Mouse (Mus musculus): ENCODE results near the gene Spp1.

Gene Spp1

GRCm38 (mm10) chr5:104434835-104435301 is at the start of gene Spp1:
Spp1 (plus strand) TSS chr5:104435118.
- no peak for DNase-seq (ENCODE audit: low read depth, low spot score)

GRCm38 (mm10) chr5:104385521-104385920 is 49.4 kb upstream of the Spp1 start:
- DNase-seq (ENCODE audit: low read depth, low spot score), result no peak

GRCm38 (mm10) chr5:104386908-104387307 is 48.0 kb upstream of the Spp1 start:
- no peak for DNase-seq (ENCODE audit: low read depth, low spot score)

GRCm38 (mm10) chr5:104390962-104391361 is 44.0 kb upstream of the Spp1 start:
- DNase-seq (ENCODE audit: low read depth, low spot score), result no peak

- DNase-seq (ENCODE audit: low read depth, low spot score), result no peak
These were observed 42.1 kb upstream of the Spp1 start for GRCm38 (mm10) chr5:104392784-104393183.

GRCm38 (mm10) chr5:104396286-104396685 is 38.6 kb upstream of the Spp1 start:
- no peak for DNase-seq (ENCODE audit: low read depth, low spot score)

GRCm38 (mm10) chr5:104398001-104398400 is 36.9 kb upstream of the Spp1 start:
- no peak for DNase-seq (ENCODE audit: low read depth, low spot score)

- no peak for DNase-seq (ENCODE audit: low read depth, low spot score)
These were observed 35.5 kb upstream of the Spp1 start for GRCm38 (mm10) chr5:104399291-104399950.

- no peak for DNase-seq (ENCODE audit: low read depth, low spot score)
These were observed 34.9 kb upstream of the Spp1 start for GRCm38 (mm10) chr5:104399970-104400369.

- DNase-seq (ENCODE audit: low read depth, low spot score), result no peak
These were observed 32.3 kb upstream of the Spp1 start for GRCm38 (mm10) chr5:104402651-104403050.

GRCm38 (mm10) chr5:104403351-104403750 is 31.6 kb upstream of the Spp1 start:
- DNase-seq (ENCODE audit: low read depth, low spot score), result no peak

- no peak for DNase-seq (ENCODE audit: low read depth, low spot score)
These were observed 30.4 kb upstream of the Spp1 start for GRCm38 (mm10) chr5:104404551-104404950.

- no peak for DNase-seq (ENCODE audit: low read depth, low spot score)
These were observed 29.9 kb upstream of the Spp1 start for GRCm38 (mm10) chr5:104405051-104405450.

GRCm38 (mm10) chr5:104406756-104407155 is 28.2 kb upstream of the Spp1 start:
- no peak for DNase-seq (ENCODE audit: low read depth, low spot score)

GRCm38 (mm10) chr5:104407541-104408231 is 27.2 kb upstream of the Spp1 start:
- no peak for DNase-seq (ENCODE audit: low read depth, low spot score)

GRCm38 (mm10) chr5:104408549-104408948 is 26.4 kb upstream of the Spp1 start:
- DNase-seq (ENCODE audit: low read depth, low spot score), result no peak

GRCm38 (mm10) chr5:104415999-104416398 is 18.9 kb upstream of the Spp1 start:
- DNase-seq (ENCODE audit: low read depth, low spot score), result no peak

- no peak for DNase-seq (ENCODE audit: low read depth, low spot score)
These were observed 17.9 kb upstream of the Spp1 start for GRCm38 (mm10) chr5:104417028-104417427.

GRCm38 (mm10) chr5:104417721-104418120 is 17.2 kb upstream of the Spp1 start:
- DNase-seq (ENCODE audit: low read depth, low spot score), result no peak

- DNase-seq (ENCODE audit: low read depth, low spot score), result no peak
These were observed 12.9 kb upstream of the Spp1 start for GRCm38 (mm10) chr5:104422039-104422438.

GRCm38 (mm10) chr5:104423861-104424260 is 11.1 kb upstream of the Spp1 start:
- DNase-seq (ENCODE audit: low read depth, low spot score), result no peak

- DNase-seq (ENCODE audit: low read depth, low spot score), result no peak
These were observed 9.0 kb upstream of the Spp1 start for GRCm38 (mm10) chr5:104425949-104426348.

- DNase-seq (ENCODE audit: low read depth, low spot score), result no peak
These were observed 2.0 kb upstream of the Spp1 start for GRCm38 (mm10) chr5:104432886-104433285.
